Mouse (Mus musculus) CH12.LX (cell line): ENCODE data around the gene Afm.

Experiments used
- CHD1 ChIP-seq: IDR thresholded peaks from 2 replicates; pipeline ENCODE4 v1.6.1; 2012; ENCODE audit warnings: low read depth, low read length, improper control_type of control experiment, inconsistent platforms
- CTCF ChIP-seq, 2 experiments: IDR thresholded peaks in 1 of 2; conservative IDR thresholded peaks in 1 of 2; 2 replicates each; pipeline ENCODE4 v1.5.1; 2011 to 2012; ENCODE audit warnings: low read depth in 2 of 2, low read length in 2 of 2, improper control_type of control experiment in 1 of 2, inconsistent platforms in 1 of 2, mild to moderate bottlenecking in 1 of 2, moderate library complexity in 1 of 2
- MYC ChIP-seq: IDR thresholded peaks from 2 replicates; pipeline ENCODE4 v1.6.1; 2011; ENCODE audit warnings: low read depth, mild to moderate bottlenecking, improper control_type of control experiment, low read length
- NELFE ChIP-seq: IDR thresholded peaks from 2 replicates; pipeline ENCODE4 v1.6.1; 2011; ENCODE audit warnings: low read depth, low read length, improper control_type of control experiment
- POLR2A ChIP-seq: IDR thresholded peaks from 2 replicates; pipeline ENCODE4 v1.6.1; 2011; ENCODE audit warnings: low read depth, mild to moderate bottlenecking, improper control_type of control experiment, low read length
- UBTF ChIP-seq: IDR thresholded peaks from 2 replicates; pipeline ENCODE4 v1.6.1; 2012; ENCODE audit warnings: low read depth, mild to moderate bottlenecking, inconsistent platforms, low read length, improper control_type of control experiment, moderate library complexity

- TF ChIP-seq CTCF (conservative IDR thresholded peaks at IDR 0.05 in 1 of 2, IDR thresholded peaks at IDR 0.05 in 1 of 2; ENCODE audit: low read depth in 2 of 2, low read length in 2 of 2) (no peak), MYC (no peak), UBTF (no peak), POLR2A (no peak), CHD1 (no peak), NELFE (no peak)
Measured at GRCm38 (mm10) chr5:90590676-90591075, 71.9 kb downstream of the Afm start.
